Mouse (Mus musculus): ENCODE measurements around the gene Vmn2r110. TPM values are rescaled to one million over a fixed set of nuclear protein-coding genes. Genes with fewer than 3 reads are reported as not detected.

The Vmn2r110 gene
- total RNA-seq (2021): not detected

DNA sequence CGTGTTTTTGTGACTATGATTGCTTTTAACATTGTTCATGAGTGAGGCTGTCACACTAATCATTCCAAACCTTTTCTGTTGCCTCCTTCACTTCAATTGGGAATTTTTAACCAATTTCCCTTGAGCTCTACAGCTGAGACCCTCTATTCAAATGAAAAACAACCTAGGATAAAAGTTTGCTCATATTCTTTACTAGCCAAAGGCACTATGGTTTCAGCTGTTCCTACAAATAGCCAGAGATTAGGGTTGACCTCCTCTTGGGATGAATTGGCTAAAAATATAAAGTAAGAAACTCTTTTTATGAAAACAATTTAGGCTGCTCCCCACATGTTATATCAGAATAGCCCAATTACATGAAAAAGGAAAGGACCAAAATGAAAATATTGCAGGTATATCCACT, at the start of gene Vmn2r110:
Gene Vmn2r110, minus strand, starts transcription at position 101 of the 400 bp plus-strand sequence.
- DNase-seq (ENCODE audit: low spot score in 2 of 2): no peak
- intact Hi-C loops (cut with DNase I): no loop called here

DNA sequence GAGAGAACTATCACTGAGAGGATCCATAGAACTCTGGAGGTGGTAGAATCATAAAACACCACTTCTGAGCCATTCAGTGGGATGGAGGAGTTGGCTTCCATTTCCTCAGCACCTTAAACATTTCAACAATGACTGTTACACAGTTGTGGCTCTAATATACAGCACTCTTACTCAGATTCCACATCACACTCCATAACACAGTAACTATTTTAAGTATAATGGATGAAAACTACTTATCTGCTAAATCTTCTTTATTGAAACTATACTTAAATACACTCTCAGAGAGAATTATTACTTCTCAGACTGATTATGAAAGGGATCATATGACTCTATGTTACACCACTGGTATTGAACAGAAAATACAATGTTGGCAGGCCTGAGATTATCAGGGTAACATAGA, 28.6 kb upstream of the Vmn2r110 start, which contains the start of gene Fpr-rs3:
Gene Fpr-rs3, minus strand, starts transcription at position 101 of the 400 bp plus-strand sequence.
- intact Hi-C loops (cut with DNase I): no loop called here
- no peak for DNase-seq (ENCODE audit: low spot score in 2 of 2)

DNA sequence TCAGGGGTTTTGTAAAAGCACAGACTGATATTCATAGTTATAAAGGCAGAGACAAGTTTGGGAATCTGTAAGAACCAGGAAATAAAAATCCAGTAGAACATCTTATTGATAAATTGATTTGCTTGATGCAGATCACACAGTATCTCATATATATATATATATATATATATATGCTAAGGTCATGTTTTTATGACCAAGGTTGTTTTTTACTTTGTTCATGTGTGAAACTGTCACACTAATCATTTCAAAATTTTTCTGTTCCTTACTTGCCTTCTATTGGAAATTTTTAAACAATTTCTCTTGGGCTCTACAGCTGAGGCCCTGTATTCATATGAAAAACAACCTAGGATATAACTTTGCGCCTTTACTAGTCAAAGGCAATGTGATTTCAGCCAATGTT, 31.6 kb downstream of the Vmn2r110 start, which contains the start of gene Vmn2r109:
Gene Vmn2r109, minus strand, starts transcription at position 101 of the 400 bp plus-strand sequence.
- intact Hi-C loops (cut with DNase I): no loop called here
- DNase-seq (ENCODE audit: low spot score in 2 of 2): no peak

Other genes starting within 250 kb of the Vmn2r110 start
- not detected for gene Vmn1r224, start 182.3 kb downstream of the Vmn2r110 start, total RNA-seq (2021)
- under 1 TPM in 1 of 2 experiments, not detected in 1; 0.07 TPM for gene Vmn2r108, start 115.1 kb downstream of the Vmn2r110 start, total RNA-seq (2021)
- not detected for gene Vmn1r225, start 98.3 kb downstream of the Vmn2r110 start, total RNA-seq (2021)
- not detected for gene Vmn2r109, start 31.7 kb downstream of the Vmn2r110 start, total RNA-seq (2021)
- not detected for gene Fpr-rs3, start 28.5 kb upstream of the Vmn2r110 start, total RNA-seq (2021)
- not detected for gene Vmn1r226, start 86.4 kb upstream of the Vmn2r110 start, total RNA-seq (2021)
- gene Vmn1r227, start 133.4 kb upstream of the Vmn2r110 start, total RNA-seq (2021): not detected
- gene Vmn1r228, start 189.7 kb upstream of the Vmn2r110 start, total RNA-seq (2021): not detected
- gene Vmn1r229, start 215.1 kb upstream of the Vmn2r110 start, total RNA-seq (2021): under 1 TPM in 1 of 2 experiments, not detected in 1; 0.14 TPM
- gene Vmn1r230, start 244.0 kb upstream of the Vmn2r110 start, total RNA-seq (2021): not detected